Mouse (Mus musculus): ENCODE data around the gene Fv1.

DNA sequence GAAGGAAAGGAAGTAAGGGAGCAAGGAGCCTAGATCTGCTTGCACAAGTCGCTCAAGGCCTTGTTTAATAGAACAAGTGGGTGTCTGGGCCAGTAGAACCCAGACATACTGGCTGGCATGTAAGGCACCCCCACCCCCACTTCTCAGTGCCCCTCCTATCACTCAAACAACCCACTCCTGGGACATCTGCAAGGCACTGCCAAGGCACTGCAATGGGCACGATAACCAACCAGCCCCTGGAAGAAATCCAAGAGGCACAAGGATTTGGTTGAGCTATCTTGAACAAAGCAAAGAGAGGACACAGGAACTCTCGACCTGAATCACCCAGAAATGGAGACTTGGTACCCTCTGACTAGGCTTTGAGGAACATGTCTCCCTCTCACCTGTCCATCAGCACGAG lies 19.5 kb downstream of the Fv1 start:
- TF ChIP-seq CTCF (IDR thresholded peaks at IDR 0.05; ENCODE audit: low read depth) (no peak), EP300 (IDR thresholded peaks at IDR 0.05; ENCODE audit: low read depth) (no peak)

Measured in liver, embryonic 14.5 days (tissue).